Mouse (Mus musculus) embryo, embryonic 10.5 days (tissue): ENCODE data around the gene Gm43518.

Experiments used
- DNase-seq: peaks from one replicate; pipeline ENCODE4 v3.0.0-alpha.2; 2015; ENCODE audit warnings: low spot score

The Gm43518 gene

GRCm38 (mm10) chr5:123979221-123979979 is 52.2 kb downstream of the Gm43518 start:
- no peak for DNase-seq

DNA sequence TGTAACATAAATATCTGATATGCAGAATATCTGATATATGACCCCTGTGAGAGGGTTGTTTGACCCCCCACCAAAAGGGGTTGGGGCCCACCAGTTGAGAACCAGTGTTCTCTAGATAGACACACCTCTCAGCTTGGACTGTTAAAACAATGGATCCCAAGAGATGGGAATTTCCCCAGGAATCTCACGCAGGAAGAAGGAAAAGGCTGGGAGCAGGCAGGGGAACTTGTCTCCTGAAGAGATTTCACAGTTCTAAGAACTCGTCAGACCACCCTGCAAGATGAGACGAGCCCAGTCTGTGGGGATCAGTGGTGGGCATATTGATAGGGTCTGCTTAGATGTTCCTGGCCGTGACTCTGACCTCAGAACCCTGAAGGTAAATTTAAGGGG is 52.8 kb downstream of the Gm43518 start:
- DNase-seq, result no peak

DNA sequence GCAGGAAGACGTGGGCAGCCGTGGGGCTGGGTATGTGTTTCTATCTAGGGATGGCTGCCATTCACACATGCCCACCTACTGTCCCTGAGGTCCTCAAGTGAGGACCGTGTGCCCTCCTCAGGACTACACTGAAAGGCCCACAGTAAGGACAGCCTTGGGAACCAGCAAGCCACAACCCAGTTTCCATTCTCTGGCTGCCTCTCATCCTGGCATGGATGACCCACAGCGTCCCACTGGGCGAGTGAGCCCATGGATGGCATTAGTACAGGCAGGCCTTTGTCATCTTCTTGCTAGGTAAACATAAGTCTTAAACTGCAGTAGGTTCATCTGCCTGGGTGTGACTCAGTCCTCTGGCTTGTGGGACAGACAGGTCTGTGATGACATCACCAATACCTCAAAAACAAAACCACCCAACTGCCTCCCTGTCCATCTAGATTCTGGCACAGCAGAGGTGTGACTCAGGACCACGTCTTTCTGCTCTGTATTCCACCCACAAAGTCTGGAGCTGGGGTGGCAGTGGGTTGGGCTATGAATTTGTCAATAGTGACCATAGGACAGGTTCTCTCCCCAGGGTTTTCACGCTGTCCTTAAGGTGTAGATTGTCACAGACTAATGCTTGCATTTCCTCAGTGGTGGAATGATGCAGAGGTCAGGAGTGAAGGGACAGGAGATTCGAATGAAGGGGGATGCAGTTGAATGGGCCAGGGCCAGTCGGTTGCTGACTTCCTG is 53.5 kb downstream of the Gm43518 start:
- DNase-seq, result no peak

GRCm38 (mm10) chr5:123981250-123981554 is 54.0 kb downstream of the Gm43518 start:
- DNase-seq, result no peak

DNA sequence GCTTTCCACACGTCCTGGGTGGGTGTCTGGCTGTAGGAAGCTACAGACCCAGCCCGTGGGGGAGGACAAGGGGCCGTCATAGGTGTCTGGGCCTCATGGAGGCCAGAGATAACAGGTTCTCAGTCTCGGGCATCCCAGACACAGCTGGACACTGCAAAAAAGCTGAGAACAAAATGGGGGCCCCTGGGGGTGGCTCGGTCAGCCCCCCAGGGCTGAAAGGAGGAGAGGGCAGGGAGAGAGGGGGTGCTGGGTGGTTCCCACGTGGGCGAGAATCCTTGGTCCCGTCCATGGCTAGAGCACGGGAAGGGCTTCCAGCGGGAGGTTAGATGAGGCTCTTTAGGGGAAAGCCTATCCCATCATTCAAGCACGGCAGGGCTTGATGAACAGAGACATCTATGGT is 55.6 kb downstream of the Gm43518 start:
- DNase-seq, result no peak

DNA sequence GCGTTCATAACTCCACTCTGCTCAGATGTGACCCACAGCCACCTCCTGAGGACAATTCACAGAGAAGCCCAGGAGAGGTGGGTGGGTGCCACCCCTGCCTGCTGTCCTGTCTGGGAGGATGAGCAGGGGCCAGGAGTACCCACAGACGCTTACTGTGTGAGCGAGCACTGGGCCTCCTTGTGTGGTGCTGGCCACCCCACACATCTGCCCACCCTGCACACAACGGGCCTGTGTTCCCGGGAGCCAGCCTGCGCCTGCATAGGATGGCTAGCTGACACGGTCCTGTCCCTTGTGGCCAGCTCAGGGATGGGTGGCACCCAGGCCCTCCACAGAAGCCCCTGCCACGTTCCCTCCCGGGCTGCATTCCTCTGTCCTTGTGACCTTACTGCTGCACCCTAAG is 58.2 kb downstream of the Gm43518 start:
- DNase-seq, result no peak

GRCm38 (mm10) chr5:123986925-123987324 is 59.7 kb downstream of the Gm43518 start:
- DNase-seq, result no peak

GRCm38 (mm10) chr5:123987511-123987910 is 60.3 kb downstream of the Gm43518 start:
- no peak for DNase-seq
